Mouse (Mus musculus): ENCODE results near the gene Rnf126. TPM values are rescaled to one million over a fixed set of nuclear protein-coding genes. Genes with fewer than 3 reads are reported as not detected.
A peak's percentile ranks its signal among the peaks of the same experiment; 100 is the strongest.

Gene Rnf126
- polyA plus RNA-seq, 1 experiment, result 122 TPM

DNA sequence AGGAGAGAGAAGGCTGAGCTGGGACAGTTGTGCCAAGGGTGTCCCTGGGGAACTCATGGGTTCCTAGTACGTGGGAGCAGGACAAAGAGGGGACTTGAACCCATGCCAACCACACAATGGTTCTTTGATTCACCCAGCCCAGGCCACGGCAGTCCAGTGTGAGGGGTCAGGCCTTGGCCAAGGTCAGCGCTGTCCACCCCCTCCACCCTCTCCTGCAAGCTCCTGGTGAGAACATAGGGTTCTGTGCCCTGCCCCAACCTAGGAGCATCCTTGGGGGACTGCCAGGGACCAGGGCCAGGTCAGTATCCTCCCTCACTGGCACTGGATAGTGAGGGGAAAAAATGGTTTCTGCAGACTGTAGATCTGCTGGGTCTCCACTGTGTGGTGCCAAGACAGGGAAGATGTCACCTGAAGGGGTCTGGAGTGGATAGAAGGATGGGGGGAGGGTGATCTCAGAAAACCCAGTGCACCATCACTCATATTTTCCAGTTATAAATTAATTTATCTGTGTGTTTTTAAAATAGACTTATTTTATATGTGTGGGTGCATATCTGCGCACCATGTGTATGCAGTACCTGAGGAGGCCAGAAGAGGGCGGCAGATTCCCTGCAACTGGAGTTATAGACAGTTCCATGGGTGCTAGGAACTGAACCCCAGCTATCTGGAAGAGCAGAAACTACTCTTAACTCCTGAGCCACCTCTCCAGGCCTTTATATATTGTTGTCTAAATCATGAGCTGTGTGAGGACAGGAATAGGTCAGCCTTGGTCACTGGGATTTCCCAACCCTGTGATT, 7.9 kb upstream of the Rnf126 start:
- 72% methylated on average over 5 of the region's 5 CpGs for WGBS
- no peak for TF ChIP-seq CTCF (IDR thresholded peaks at IDR 0.05; ENCODE audit: extremely low read depth, insufficient read depth, insufficient read length, insufficient replicate concordance)
- no peaks in the 10 kb centered on the region for H3K36me3 ChIP-seq (ENCODE audit: control insufficient read depth, insufficient read depth, low read length)
- H3K4me3 ChIP-seq (ENCODE audit: extremely low read depth, insufficient read depth, insufficient read length), result no peak overlapping the region
- DNase-seq (ENCODE audit: low read depth in 1 of 2, low spot score in 2 of 2), result no peak
- H3K27me3 ChIP-seq (ENCODE audit: control insufficient read depth, insufficient read depth, low read length), result peaks cover 5% of the 10 kb centered on the region
- H3K4me1 ChIP-seq (ENCODE audit: control insufficient read depth, insufficient read depth, insufficient read length), result peaks cover 2% of the 10 kb centered on the region; the same call in 1 of the 2 replicates
- H3K27ac ChIP-seq (ENCODE audit: insufficient read depth, low read length), result no peak overlapping the region

DNA sequence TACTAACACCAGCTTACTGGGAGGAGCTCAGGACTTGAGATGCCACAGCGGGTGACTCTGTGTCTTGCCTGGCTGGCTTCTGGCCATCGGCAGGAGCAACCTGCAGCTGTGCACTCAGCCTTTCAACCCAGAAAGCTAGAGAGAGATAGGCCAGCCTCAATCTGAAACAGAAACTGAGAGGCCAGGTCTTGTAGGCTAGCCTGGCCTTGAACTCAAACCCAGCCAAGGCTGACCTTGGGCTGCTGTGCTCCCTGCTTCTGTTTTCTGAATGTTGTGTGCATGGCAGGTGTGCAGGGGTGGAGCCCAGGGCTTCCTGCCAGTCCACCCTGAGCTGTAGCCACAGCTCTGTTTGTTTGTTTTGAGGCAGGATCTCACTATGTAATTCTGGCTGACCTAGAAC, 6.5 kb upstream of the Rnf126 start:
- no peaks in the 10 kb centered on the region for H3K36me3 ChIP-seq (ENCODE audit: control insufficient read depth, insufficient read depth, low read length)
- no peak overlapping the region for H3K4me3 ChIP-seq (ENCODE audit: extremely low read depth, insufficient read depth, insufficient read length)
- DNase-seq (ENCODE audit: low read depth in 1 of 2, low spot score in 2 of 2), result no peak
- TF ChIP-seq POLR2A (IDR thresholded peaks at IDR 0.05; ENCODE audit: low read depth, low read length), result no peak
- 51% methylated on average over 2 of the region's 2 CpGs for WGBS
- no peak overlapping the region for H3K27ac ChIP-seq (ENCODE audit: insufficient read depth, low read length)
- peaks cover 5% of the 10 kb centered on the region; the same call in 1 of the 2 replicates for H3K27me3 ChIP-seq (ENCODE audit: control insufficient read depth, insufficient read depth, low read length)
- 0 out of 2 replicates have a peak, but pooled peaks cover 2% of the 10 kb centered on the region for H3K4me1 ChIP-seq (ENCODE audit: control insufficient read depth, insufficient read depth, insufficient read length)

DNA sequence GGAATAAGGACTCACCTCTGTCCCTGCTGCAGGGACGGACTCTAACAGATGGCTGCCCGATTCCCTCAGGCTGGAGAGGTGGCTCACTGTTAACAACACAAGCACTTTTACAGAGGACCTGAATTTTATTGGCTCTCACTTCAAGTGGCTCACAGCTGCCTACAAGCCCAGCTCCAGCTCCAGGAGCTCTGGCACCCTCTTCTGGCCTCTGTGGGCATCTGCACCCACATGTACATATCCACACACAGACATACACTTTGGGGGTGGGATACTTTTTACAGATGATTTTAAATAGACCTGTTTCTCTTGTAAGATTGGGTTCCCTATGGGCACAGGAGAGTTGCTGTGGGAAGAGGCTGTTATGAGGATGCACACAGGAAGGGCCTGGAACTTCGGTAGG, 5.6 kb upstream of the Rnf126 start:
- peaks cover 4% of the 10 kb centered on the region; the same call in 1 of the 2 replicates for H3K4me1 ChIP-seq (ENCODE audit: control insufficient read depth, insufficient read depth, insufficient read length)
- 94% methylated on average over 3 of the region's 3 CpGs for WGBS
- no peak for TF ChIP-seq CTCF (IDR thresholded peaks at IDR 0.05; ENCODE audit: extremely low read depth, insufficient read depth, insufficient read length, insufficient replicate concordance)
- TF ChIP-seq POLR2A (IDR thresholded peaks at IDR 0.05; ENCODE audit: low read depth, low read length), result no peak
- no peaks in the 10 kb centered on the region for H3K36me3 ChIP-seq (ENCODE audit: control insufficient read depth, insufficient read depth, low read length)
- H3K4me3 ChIP-seq (ENCODE audit: extremely low read depth, insufficient read depth, insufficient read length), result no peak overlapping the region
- DNase-seq (ENCODE audit: low read depth in 1 of 2, low spot score in 2 of 2), result no peak
- peaks cover 1% of the 10 kb centered on the region; the same call in 1 of the 2 replicates for H3K27me3 ChIP-seq (ENCODE audit: control insufficient read depth, insufficient read depth, low read length)
- H3K27ac ChIP-seq (ENCODE audit: insufficient read depth, low read length), result no peak overlapping the region

DNA sequence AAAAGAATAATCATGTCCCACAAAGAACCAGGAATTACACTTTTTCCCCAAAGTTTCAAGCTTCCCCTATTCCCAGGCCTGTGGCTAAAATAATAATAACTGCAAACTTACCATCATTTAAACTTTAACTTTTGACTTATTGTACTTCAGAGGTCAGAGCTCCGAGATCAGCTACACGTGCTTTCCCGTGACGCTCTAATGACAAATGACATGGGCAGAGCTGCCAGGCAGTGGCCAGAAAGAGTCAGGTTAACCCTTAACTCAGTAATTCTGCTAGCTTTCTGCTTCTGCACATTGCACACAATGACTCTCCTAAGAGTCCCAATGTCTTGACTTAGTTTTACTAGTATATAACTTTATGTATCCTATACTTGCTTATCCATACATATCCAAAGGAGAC, 2.6 kb upstream of the Rnf126 start:
- H3K27me3 ChIP-seq (ENCODE audit: control insufficient read depth, insufficient read depth, low read length), result no peaks in the 10 kb centered on the region
- DNase-seq (ENCODE audit: low read depth in 1 of 2, low spot score in 2 of 2), result no peak
- H3K36me3 ChIP-seq (ENCODE audit: control insufficient read depth, insufficient read depth, low read length), result no peaks in the 10 kb centered on the region
- no peak overlapping the region for H3K27ac ChIP-seq (ENCODE audit: insufficient read depth, low read length)
- peaks cover 12% of the 10 kb centered on the region; the same call in 1 of the 2 replicates for H3K4me1 ChIP-seq (ENCODE audit: control insufficient read depth, insufficient read depth, insufficient read length)
- TF ChIP-seq POLR2A (IDR thresholded peaks at IDR 0.05; ENCODE audit: low read depth, low read length), result no peak
- TF ChIP-seq CTCF (IDR thresholded peaks at IDR 0.05; ENCODE audit: extremely low read depth, insufficient read depth, insufficient read length, insufficient replicate concordance), result no peak
- WGBS, result 96% methylated on average over 4 of the region's 4 CpGs
- no peak overlapping the region for H3K4me3 ChIP-seq (ENCODE audit: extremely low read depth, insufficient read depth, insufficient read length)

DNA sequence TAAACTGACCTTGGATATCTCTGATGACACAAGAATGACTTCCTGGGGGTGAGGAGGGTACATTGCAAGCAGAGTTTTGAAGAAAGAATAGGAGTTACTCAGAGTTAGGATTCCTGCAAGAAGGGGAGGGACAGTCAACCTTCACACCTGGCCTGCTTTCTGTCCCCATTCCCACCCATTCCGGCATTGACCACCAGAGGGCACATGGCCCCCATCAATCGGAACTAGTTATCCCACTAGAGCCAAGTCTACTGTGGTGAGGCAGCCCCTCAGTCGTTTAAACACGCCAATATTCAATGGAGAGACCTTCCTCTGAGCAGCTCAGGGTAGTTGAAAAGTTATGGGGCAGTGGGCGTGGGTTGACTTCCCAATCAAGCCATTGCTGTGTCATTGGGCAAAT, 1.6 kb upstream of the Rnf126 start:
- WGBS, result 10% methylated on average over 5 of the region's 5 CpGs
- Histone ChIP-seq H3K27me3 (ENCODE audit: control insufficient read depth, insufficient read depth, low read length) (no peaks in the 10 kb centered on the region), H3K27ac (ENCODE audit: insufficient read depth, low read length) (no peak overlapping the region), H3K4me1 (ENCODE audit: control insufficient read depth, insufficient read depth, insufficient read length) (peaks cover 12% of the 10 kb centered on the region; the same call in 1 of the 2 replicates), H3K4me3 (ENCODE audit: extremely low read depth, insufficient read depth, insufficient read length) (no peak overlapping the region), H3K36me3 (ENCODE audit: control insufficient read depth, insufficient read depth, low read length) (no peaks in the 10 kb centered on the region)
- DNase-seq (ENCODE audit: low read depth in 1 of 2, low spot score in 2 of 2), result peak; percentile 32 to 69
- TF ChIP-seq POLR2A (IDR thresholded peaks at IDR 0.05; ENCODE audit: low read depth, low read length), result no peak
- TF ChIP-seq CTCF (IDR thresholded peaks at IDR 0.05; ENCODE audit: extremely low read depth, insufficient read depth, insufficient read length, insufficient replicate concordance), result peak; percentile 86; the same call in 1 of the 2 replicates

DNA sequence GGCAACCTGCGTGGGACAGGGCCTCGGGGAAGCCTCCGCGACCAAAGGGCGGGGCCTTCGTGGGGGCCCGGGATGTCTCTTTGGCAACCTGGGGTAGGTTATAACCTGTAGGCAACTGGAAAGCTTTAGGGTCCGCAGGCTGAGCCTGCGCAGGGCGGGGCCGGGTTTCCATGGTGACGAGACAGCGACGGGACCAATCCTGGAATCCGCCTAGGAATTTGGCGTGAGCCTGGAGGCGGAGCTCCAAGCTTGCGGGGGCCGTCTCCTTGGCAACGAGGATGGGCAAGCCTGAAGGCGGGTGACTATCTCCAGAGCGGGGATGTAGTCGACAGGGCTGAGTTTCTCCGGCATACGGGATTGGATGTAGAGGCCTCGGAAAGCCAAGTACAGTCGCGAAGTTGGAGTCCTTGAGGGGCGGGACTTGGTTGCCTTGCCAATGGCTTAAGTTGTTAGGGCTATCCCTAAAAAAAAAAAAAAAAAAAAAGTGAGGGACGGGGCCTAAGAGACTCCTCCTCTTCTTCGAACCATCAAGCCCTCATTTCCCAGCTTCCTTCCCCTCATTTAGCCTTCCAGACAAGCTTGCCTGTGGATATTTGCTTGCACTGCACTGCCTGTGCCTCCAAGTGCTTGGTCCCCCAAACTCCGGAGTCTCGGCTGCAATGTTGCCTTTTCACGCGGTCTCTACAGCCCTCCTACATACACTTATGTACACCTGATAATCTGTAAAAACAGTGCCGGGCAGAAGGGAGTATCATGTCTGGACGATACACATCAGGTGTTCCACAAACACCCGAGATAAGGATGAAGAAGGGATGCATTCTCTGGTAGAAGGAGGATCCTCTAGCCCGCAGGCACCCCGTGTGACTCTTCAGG, 856 bp upstream of the Rnf126 start:
- H3K27ac ChIP-seq (ENCODE audit: insufficient read depth, low read length), result peak overlapping the region; percentile 75
- peak overlapping the region; percentile 78 for H3K4me3 ChIP-seq (ENCODE audit: extremely low read depth, insufficient read depth, insufficient read length)
- H3K36me3 ChIP-seq (ENCODE audit: control insufficient read depth, insufficient read depth, low read length), result no peaks in the 10 kb centered on the region; the same call in 1 of the 2 replicates
- peaks cover 12% of the 10 kb centered on the region; the same call in 1 of the 2 replicates for H3K4me1 ChIP-seq (ENCODE audit: control insufficient read depth, insufficient read depth, insufficient read length)
- WGBS, result 14% methylated on average over 39 of the region's 40 CpGs
- peak in 1 of 2 experiments; percentile 62 for DNase-seq (ENCODE audit: low read depth in 1 of 2, low spot score in 2 of 2)
- H3K27me3 ChIP-seq (ENCODE audit: control insufficient read depth, insufficient read depth, low read length), result no peaks in the 10 kb centered on the region
- TF ChIP-seq POLR2A (IDR thresholded peaks at IDR 0.05; ENCODE audit: low read depth, low read length) (no peak), CTCF (IDR thresholded peaks at IDR 0.05; ENCODE audit: extremely low read depth, insufficient read depth, insufficient read length, insufficient replicate concordance) (no peak)

All from spleen, adult 2 months (tissue).